Mouse (Mus musculus) adrenal gland, adult (tissue): ENCODE results near the gene Cdr2l.

Experiments
- DNase-seq, 2 experiments: peaks; one replicate each; pipeline ENCODE4 v3.0.0; 2022 to 2023; ENCODE audit warnings: low spot score in 1 of 2; ENCODE audit not compliant: inconsistent age in 2 of 2

Cdr2l gene

DNA sequence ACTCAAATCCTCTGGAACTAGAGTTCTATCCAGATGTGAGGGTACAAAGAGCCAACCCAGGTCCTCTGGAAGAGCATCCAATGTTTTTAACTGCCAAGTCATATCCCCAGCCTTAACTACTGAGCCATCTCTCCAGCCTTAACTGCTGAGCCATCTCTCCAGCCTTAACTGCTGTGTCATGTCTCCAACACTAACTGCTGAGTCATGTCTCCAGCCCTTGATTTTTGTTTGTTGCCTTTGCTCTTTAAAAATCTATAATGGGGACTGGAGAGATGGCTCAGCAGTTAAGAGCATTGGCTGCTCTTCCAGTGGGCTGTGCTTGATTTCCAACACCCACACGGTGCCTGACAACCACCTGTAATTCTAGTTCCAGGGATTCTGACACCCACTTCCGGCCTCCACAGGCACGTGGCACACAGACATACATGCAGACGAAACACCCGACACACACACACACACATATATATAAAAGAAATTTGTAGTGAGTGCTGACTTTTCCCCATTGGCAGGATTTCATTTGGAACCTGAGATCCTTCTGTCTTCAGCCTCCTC lies 55.9 kb downstream of the Cdr2l start:
- peak in 1 of 2 experiments; percentile 57 for DNase-seq

DNA sequence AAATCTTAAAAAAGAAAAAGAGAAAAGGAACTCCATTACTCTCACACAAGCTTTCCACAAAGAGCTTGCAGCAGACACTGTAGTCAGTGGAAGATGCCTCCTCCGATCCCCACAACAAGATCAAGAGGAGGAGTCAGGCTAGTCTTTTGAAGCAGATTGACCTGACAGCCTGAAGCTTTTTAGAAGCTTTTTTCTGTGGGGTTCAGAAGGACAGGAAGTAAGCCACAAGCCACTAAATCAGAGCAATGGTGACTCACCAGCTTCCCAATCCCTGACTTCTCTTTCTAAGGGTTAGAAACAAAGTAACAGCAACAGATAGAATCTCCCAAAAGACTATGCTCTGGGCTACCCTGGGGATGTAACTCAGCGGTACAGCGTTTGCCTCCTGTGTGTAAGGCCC lies 57.6 kb downstream of the Cdr2l start:
- DNase-seq: peak in 1 of 2 experiments; percentile 84

DNA sequence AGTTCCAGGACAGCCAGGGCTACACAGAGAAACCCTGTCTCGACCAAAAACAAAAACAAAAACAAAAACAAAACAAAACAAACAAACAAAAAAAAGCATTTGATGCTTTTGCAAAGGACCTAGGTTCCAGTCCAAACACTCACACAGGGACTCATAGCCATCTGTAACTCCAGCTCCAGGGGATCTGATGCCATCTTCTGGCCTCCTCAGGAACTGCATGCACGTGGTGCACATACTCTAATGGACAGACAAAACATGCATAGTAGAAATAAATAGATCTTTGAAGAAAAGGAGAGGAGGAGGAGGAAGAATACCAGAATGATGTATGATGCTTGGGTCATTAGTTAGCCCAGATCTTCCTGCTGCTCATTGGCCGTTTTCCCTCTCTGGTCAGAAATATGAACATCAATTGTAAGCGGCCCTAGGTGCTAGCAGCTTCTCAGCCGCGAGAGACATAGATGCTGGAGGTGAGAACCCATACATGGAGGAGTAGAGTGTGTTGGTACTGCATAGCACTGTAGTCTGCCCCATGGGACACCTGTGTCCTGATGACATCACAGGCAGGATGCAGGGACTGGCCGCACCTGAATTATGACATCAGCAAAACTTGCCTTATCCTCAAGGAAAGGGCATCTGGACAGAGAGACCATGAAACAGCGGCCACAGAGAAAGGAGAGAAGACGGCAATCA lies 58.3 kb downstream of the Cdr2l start, which contains the start of gene Trim80:
Gene Trim80 (plus strand): TSS at position 640 of the 690 bp plus-strand sequence.
- no peak for DNase-seq

DNA sequence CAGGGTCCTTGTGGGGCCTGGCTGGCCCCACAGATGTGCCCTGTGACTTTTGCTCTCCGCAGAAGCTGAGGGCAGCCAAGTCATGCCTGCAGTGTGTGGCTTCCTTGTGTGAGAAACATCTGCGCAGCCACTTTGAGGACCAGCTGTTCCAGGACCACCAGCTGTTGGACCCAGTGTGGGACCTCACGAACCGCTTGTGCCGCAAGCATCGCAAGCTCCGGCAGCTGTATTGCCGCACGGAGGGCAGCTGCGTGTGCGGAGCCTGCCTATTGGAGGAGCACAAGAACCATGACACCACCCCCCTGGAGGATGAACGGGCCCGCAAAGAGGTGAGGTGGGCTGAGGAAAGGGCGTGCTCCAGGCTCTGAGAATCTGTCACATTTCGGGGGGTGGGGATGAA lies 59.7 kb downstream of the Cdr2l start:
- no peak for DNase-seq
